Mouse (Mus musculus) induced T-regulatory cell, adult 2 months (primary cell): ENCODE results near the gene Mrpl23.

Experiments used
- DNase-seq: peaks from one replicate; pipeline ENCODE4 v3.0.0-alpha.2; 2012; ENCODE audit warnings: low read depth

The Mrpl23 gene

GRCm38 (mm10) chr7:142574826-142575351, 42.4 kb downstream of the Mrpl23 start:
- no peak for DNase-seq

GRCm38 (mm10) chr7:142575491-142575890, 43.0 kb downstream of the Mrpl23 start:
- no peak for DNase-seq

- DNase-seq: no peak
Measured at GRCm38 (mm10) chr7:142575971-142576370, 43.5 kb downstream of the Mrpl23 start.

GRCm38 (mm10) chr7:142576472-142577326, 44.2 kb downstream of the Mrpl23 start:
- DNase-seq: no peak

GRCm38 (mm10) chr7:142577806-142578423, 45.4 kb downstream of the Mrpl23 start:
- no peak for DNase-seq

GRCm38 (mm10) chr7:142579069-142579468, 46.6 kb downstream of the Mrpl23 start:
- DNase-seq: no peak

- peak; percentile 53 for DNase-seq
Measured at GRCm38 (mm10) chr7:142580121-142580879, 47.8 kb downstream of the Mrpl23 start.

GRCm38 (mm10) chr7:142581186-142581585, 48.7 kb downstream of the Mrpl23 start:
- no peak for DNase-seq

- peak; percentile 35 for DNase-seq
Measured at GRCm38 (mm10) chr7:142581656-142582228, 49.3 kb downstream of the Mrpl23 start.

GRCm38 (mm10) chr7:142584882-142585281, 52.4 kb downstream of the Mrpl23 start:
- no peak for DNase-seq

- no peak for DNase-seq
Measured at GRCm38 (mm10) chr7:142585890-142586289, 53.4 kb downstream of the Mrpl23 start.

GRCm38 (mm10) chr7:142588282-142588941, 55.9 kb downstream of the Mrpl23 start:
- DNase-seq: no peak
